ENCODE assay signal across 8 mouse cellular contexts in genomic region chrX:155318005-155318404, GRCm38 (mm10). TPM values are rescaled to one million over a fixed set of nuclear protein-coding genes. Genes with fewer than 3 reads are reported as not detected.
DNase-seq lines count a peak whose midpoint lies in the region.

No protein-coding gene starts in this region.

- intact Hi-C loops in heart, postnatal 14 days (cut with DNase I) = loop anchor here (1.0 to 10.0 kb wide), 2 partner anchors 103 to 174 kb away; partner anchors contain the start of gene Sat1

- DNase-seq in frontal cortex, postnatal 36 days (ENCODE audit: low spot score in 2 of 2) = peak; percentile 9 to 34
- no peak for DNase-seq in frontal cortex, postnatal 14 days (ENCODE audit: low spot score in 2 of 2)
- peak; percentile 18 for DNase-seq in ovary, postnatal 14 days (ENCODE audit: low spot score)
- DNase-seq in ovary, adult 18-20 months (ENCODE audit: low spot score) = no peak
- peak; percentile 18 for DNase-seq in cerebellum, adult 9-10 months
- peak; percentile 16 to 39 for DNase-seq in heart, postnatal 14 days
- DNase-seq in lung, postnatal 14 days = peak; percentile 43
- peak; percentile 47 for DNase-seq in testis, postnatal 10 days (ENCODE audit: low spot score)

RNA-seq across cellular contexts. Expression of gene Prdx4, which starts 22.5 kb away (rescaled TPM):
- total RNA-seq in heart, postnatal 14 days (2021) = 10 to 100 TPM; 32.1 to 34.6 TPM

RNA-seq across cellular contexts. Expression of gene Acot9, which starts 55.8 kb away (rescaled TPM):
- 10 to 100 TPM; 28.8 to 30.1 TPM for total RNA-seq in heart, postnatal 14 days (2021)

Comparison
In these comparisons a context has a peak if more than half of its experiments do, and no peak if none do; other contexts are left out.
1. DNase-seq: peak in frontal cortex, postnatal 36 days (2 of 2), ovary, postnatal 14 days (single experiment), cerebellum, adult 9-10 months (single experiment), heart, postnatal 14 days (2 of 2), lung, postnatal 14 days (single experiment) and testis, postnatal 10 days (single experiment); none in frontal cortex, postnatal 14 days (0 of 2) and ovary, adult 18-20 months (single experiment).